Comparison of ENCODE assay signal across 17 mouse cellular contexts in the genomic region with DNA sequence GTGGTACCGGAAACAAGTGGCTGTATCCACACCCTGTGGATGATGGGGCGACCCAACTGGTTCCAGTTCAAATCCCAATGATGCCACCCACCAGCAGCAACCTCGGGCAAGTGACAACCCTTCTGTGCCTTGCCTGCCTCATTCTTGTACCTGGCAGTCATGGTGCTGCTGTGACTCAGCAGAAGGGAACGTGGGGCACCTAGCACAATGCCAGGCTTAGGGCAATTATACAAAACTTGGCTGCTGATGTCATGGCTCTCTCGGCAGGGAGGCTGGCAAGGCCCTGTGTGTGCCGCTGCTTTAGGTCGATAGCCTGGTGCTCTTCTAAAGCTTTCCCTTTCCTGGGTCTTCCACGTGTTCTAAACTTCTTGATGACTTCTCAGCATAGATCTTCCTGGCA.
"Had no signal": no experiment of that assay in that cellular context is flagged by ENCODE, and none has a peak within 500 bp of the region (broad histone marks: within the 10 kb centered on the region; RNA-seq: fewer than 3 reads in every experiment).

No protein-coding gene starts in this region.

- H3K27ac ChIP-seq: kidney, postnatal 0 days; limb, embryonic 12.5 days; limb, embryonic 15.5 days; liver, embryonic 14.5 days; macrophage; midbrain, embryonic 13.5 days; stomach, embryonic 15.5 days had no signal

- DNase-seq: kidney, adult 9 months; kidney, postnatal 25 days; left cerebral cortex, postnatal 4 days; liver, postnatal 0 days; lung, embryonic 14.5 days; right cerebral cortex, adult 18-20 months; right cerebral cortex, postnatal 14 days; right cerebral cortex, postnatal 4 days; thymus, postnatal 25 days had no signal

- H3K4me1 ChIP-seq: limb, embryonic 12.5 days; limb, embryonic 15.5 days; midbrain, embryonic 13.5 days; stomach, embryonic 15.5 days had no signal

- H3K4me3 ChIP-seq: limb, embryonic 12.5 days; limb, embryonic 15.5 days; midbrain, embryonic 13.5 days; stomach, embryonic 15.5 days had no signal

- ATAC-seq: liver, postnatal 0 days; lung, postnatal 0 days; midbrain, embryonic 13.5 days had no signal

- H3K27me3 ChIP-seq: limb, embryonic 12.5 days; limb, embryonic 15.5 days; midbrain, embryonic 13.5 days; stomach, embryonic 15.5 days had no signal
